Mouse (Mus musculus) thymus, postnatal 10 days (tissue): Measurements from ENCODE around the gene Plce1.
"Not testable (repeated sequence)": the region's sequence is repeated elsewhere in the genome, so short reads cannot be mapped to it uniquely, and the experiment has no call there.

Source experiments
- DNase-seq, 2 experiments: peaks; one replicate each; pipeline ENCODE4 v3.0.0; 2021; ENCODE audit warnings: low spot score in 2 of 2

Gene Plce1

GRCm38 (mm10) chr19:38488103-38488912 lies 7.4 kb downstream of the Plce1 start:
- no peak for DNase-seq

GRCm38 (mm10) chr19:38498233-38498632 lies 17.3 kb downstream of the Plce1 start:
- no peak for DNase-seq

GRCm38 (mm10) chr19:38504597-38504996 lies 23.7 kb downstream of the Plce1 start:
- DNase-seq, result no peak

- no peak for DNase-seq
Measured at GRCm38 (mm10) chr19:38506131-38506530, 25.2 kb downstream of the Plce1 start.

GRCm38 (mm10) chr19:38507251-38507965 lies 26.5 kb downstream of the Plce1 start:
- DNase-seq, result no peak

- no peak for DNase-seq
Measured at GRCm38 (mm10) chr19:38507966-38508625, 27.2 kb downstream of the Plce1 start.

GRCm38 (mm10) chr19:38514417-38515184 lies 33.7 kb downstream of the Plce1 start:
- DNase-seq, result no peak

GRCm38 (mm10) chr19:38526855-38527254 lies 45.9 kb downstream of the Plce1 start:
- no peak for DNase-seq

GRCm38 (mm10) chr19:38527475-38527874 lies 46.6 kb downstream of the Plce1 start:
- no peak for DNase-seq

- DNase-seq, result no peak
Measured at GRCm38 (mm10) chr19:38533230-38533629, 52.3 kb downstream of the Plce1 start.

GRCm38 (mm10) chr19:38539338-38539737 lies 58.4 kb downstream of the Plce1 start:
- DNase-seq, result no peak

- no peak for DNase-seq
Measured at GRCm38 (mm10) chr19:38540549-38540948, 59.6 kb downstream of the Plce1 start.

GRCm38 (mm10) chr19:38549487-38550058 lies 68.7 kb downstream of the Plce1 start:
- DNase-seq, result no peak

- DNase-seq, result no peak
Measured at GRCm38 (mm10) chr19:38553551-38553950, 72.6 kb downstream of the Plce1 start.

- DNase-seq, result no peak
Measured at GRCm38 (mm10) chr19:38555399-38555798, 74.5 kb downstream of the Plce1 start.

- no peak for DNase-seq
Measured at GRCm38 (mm10) chr19:38558816-38559215, 77.9 kb downstream of the Plce1 start.

- DNase-seq, result not testable (repeated sequence)
Measured at GRCm38 (mm10) chr19:38561887-38562286, 81.0 kb downstream of the Plce1 start.

GRCm38 (mm10) chr19:38566156-38566555 lies 85.2 kb downstream of the Plce1 start:
- no peak for DNase-seq

GRCm38 (mm10) chr19:38566752-38567151 lies 85.8 kb downstream of the Plce1 start:
- no peak for DNase-seq

- no peak for DNase-seq
Measured at GRCm38 (mm10) chr19:38567331-38567730, 86.4 kb downstream of the Plce1 start.

GRCm38 (mm10) chr19:38578554-38579146 lies 97.7 kb downstream of the Plce1 start:
- DNase-seq, result no peak
